ENCODE assay signal across 12 mouse cellular contexts in genomic region chr7:79278432-79278831, GRCm38 (mm10). TPM values are rescaled to one million over a fixed set of nuclear protein-coding genes. Genes with fewer than 3 reads are reported as not detected.
DNase-seq lines count a peak whose midpoint lies in the region; ATAC-seq and TF ChIP-seq lines count a peak whose summit lies in the region.
"Had no signal": no experiment of that assay in that cellular context is flagged by ENCODE, and none has a peak within 500 bp of the region (broad histone marks: within the 10 kb centered on the region; RNA-seq: fewer than 3 reads in every experiment).

No protein-coding gene starts in this region.

- WGBS in lung, embryonic 16.5 days: 73% methylated on average over 13 of the region's 13 CpGs
- 92% methylated on average over 13 of the region's 13 CpGs for WGBS in limb, embryonic 10.5 days

- no peaks in the 10 kb centered on the region for H3K36me3 ChIP-seq in lung, embryonic 16.5 days (ENCODE audit: control insufficient read depth, insufficient read depth, low read length)
- peaks cover 8% of the 10 kb centered on the region; the same call in 1 of the 2 replicates for H3K36me3 ChIP-seq in limb, embryonic 10.5 days

- H3K27ac ChIP-seq in lung, embryonic 16.5 days (ENCODE audit: low read length): peak overlapping the region; percentile 65
- H3K27ac ChIP-seq in limb, embryonic 10.5 days: peak overlapping the region; percentile 68; the same call in 1 of the 2 replicates

- peaks cover 56% of the 10 kb centered on the region for H3K4me1 ChIP-seq in lung, embryonic 16.5 days (replicated peaks; ENCODE audit: control insufficient read depth, insufficient read depth, low read length)
- H3K4me1 ChIP-seq in limb, embryonic 10.5 days: peaks cover 60% of the 10 kb centered on the region

- no peaks in the 10 kb centered on the region for H3K27me3 ChIP-seq in lung, embryonic 16.5 days (ENCODE audit: control insufficient read depth, insufficient read depth, low read depth, low read length)
- H3K27me3 ChIP-seq in limb, embryonic 10.5 days (ENCODE audit: low read depth, poor library complexity, severe bottlenecking): no peaks in the 10 kb centered on the region

- no peak overlapping the region; the same call in 1 of the 2 replicates for H3K4me2 ChIP-seq in lung, embryonic 16.5 days (ENCODE audit: low read depth, low read length)

- no peak for TF ChIP-seq CTCF in brain, embryonic 14.5 days (IDR thresholded peaks at IDR 0.05; ENCODE audit: borderline replicate concordance, extremely low read depth, insufficient read depth, insufficient read length)

- H3K4me3 ChIP-seq in lung, embryonic 16.5 days (ENCODE audit: low read length): no peak overlapping the region
- no peak overlapping the region for H3K4me3 ChIP-seq in limb, embryonic 10.5 days

- no peak for ATAC-seq in lung, embryonic 16.5 days (ENCODE audit: low read depth)
- ATAC-seq in erythroid progenitor cell, adult 5-6 weeks (replicated peaks; ENCODE audit: low FRiP score, poor library complexity, severe bottlenecking): no peak

- TF ChIP-seq POLR2A in brain, embryonic 14.5 days (IDR thresholded peaks at IDR 0.05; ENCODE audit: borderline replicate concordance, extremely low read depth, insufficient read depth, insufficient read length, poor library complexity, severe bottlenecking): no peak

- no peaks in the 10 kb centered on the region for H3K9me3 ChIP-seq in lung, embryonic 16.5 days (ENCODE audit: control insufficient read depth, low read length)
- no peaks in the 10 kb centered on the region for H3K9me3 ChIP-seq in limb, embryonic 10.5 days (replicated peaks)

- peak overlapping the region; percentile 31; the same call in 1 of the 2 replicates for H3K9ac ChIP-seq in lung, embryonic 16.5 days (ENCODE audit: low read length)

- peak; percentile 74 to 90 for DNase-seq in adrenal gland, adult (ENCODE audit: inconsistent age in 2 of 2, low spot score in 1 of 2)
- no peak for DNase-seq in adrenal gland, postnatal 4 days (ENCODE audit: low spot score in 2 of 2)
- DNase-seq in lung, postnatal 4 days: no peak
- DNase-seq in brain, embryonic 14.5 days (ENCODE audit: low read depth): peak; percentile 55
- no peak for DNase-seq in limb, embryonic 10.5 days (ENCODE audit: low spot score)
- no peak for DNase-seq in right cerebral cortex, postnatal 25 days
- DNase-seq: heart, postnatal 14 days; kidney, adult 11 months; left cerebral cortex, postnatal 4 days; lung, postnatal 14 days had no signal

RNA-seq across cellular contexts. Expression of gene Abhd2, which starts 5.4 kb away (rescaled TPM):
- 100 to 1,000 TPM; 382 to 406 TPM for total RNA-seq in adrenal gland, postnatal 4 days (2021)
- polyA plus RNA-seq in lung, embryonic 16.5 days (2015; fragmentation: Nextera tagmentation; extraction: Ambion mirVana): 22.8 and 24.9 TPM in 2 replicates
- 15.0 and 28.7 TPM in 2 replicates for polyA plus RNA-seq in brain, embryonic 14.5 days (2012; rRNA removed)
- polyA plus RNA-seq in limb, embryonic 10.5 days (2016; fragmentation: Nextera tagmentation; extraction: Ambion mirVana): 6.3 and 7.0 TPM in 2 replicates
- total RNA-seq in erythroid progenitor cell, adult 5-6 weeks (2015; ENCODE audit: low replicate concordance): 39.0 and 39.6 TPM in 2 replicates
- total RNA-seq in erythroid progenitor cell, adult 5-6 weeks (2017; ENCODE audit: low replicate concordance): 21.9 and 27.0 TPM in 2 replicates

Comparison
In these comparisons a context has a peak if more than half of its experiments do, and no peak if none do; other contexts are left out.
1. DNase-seq: peak in adrenal gland, adult (2 of 2) and brain, embryonic 14.5 days (single experiment); none in adrenal gland, postnatal 4 days (0 of 2), lung, postnatal 4 days (0 of 2), limb, embryonic 10.5 days (single experiment) and right cerebral cortex, postnatal 25 days (single experiment).